Mouse (Mus musculus) myocyte (in vitro differentiated cells): ENCODE measurements at regions not wholly inside any gene's neighbourhood (a gene's known extent, or its start where the extent isn't known, plus 50 kb on each side); places are given as distances from the start of the nearest gene placed in this dataset.

Experiments
- CEBPB ChIP-seq: IDR thresholded peaks from 2 replicates; pipeline ENCODE4 v1.6.1; 2011; ENCODE audit warnings: mild to moderate bottlenecking, moderate library complexity; ENCODE audit not compliant: poor library complexity, insufficient read depth, severe bottlenecking
- MAX ChIP-seq: IDR thresholded peaks from one replicate; pipeline ENCODE4 v1.6.1; 2011; ENCODE audit warnings: low read depth, mild to moderate bottlenecking, control low read depth
- POLR2A ChIP-seq: IDR thresholded peaks from one replicate; pipeline ENCODE4 v1.6.1; 2011; ENCODE audit warnings: low read depth, mild to moderate bottlenecking, control low read depth, moderate library complexity; ENCODE audit not compliant: insufficient read length
- POLR2AphosphoS2 ChIP-seq: IDR thresholded peaks from one replicate; pipeline ENCODE4 v1.6.1; 2011; ENCODE audit warnings: low read depth, control low read depth; ENCODE audit not compliant: insufficient read length
- SRF ChIP-seq: IDR thresholded peaks from one replicate; pipeline ENCODE4 v1.6.1; 2011; ENCODE audit warnings: low read depth; ENCODE audit not compliant: control insufficient read depth, insufficient read length
- TCF12 ChIP-seq: IDR thresholded peaks from one replicate; pipeline ENCODE4 v1.6.1; 2011; ENCODE audit warnings: mild to moderate bottlenecking, control low read depth; ENCODE audit not compliant: poor library complexity, insufficient read depth, severe bottlenecking

DNA sequence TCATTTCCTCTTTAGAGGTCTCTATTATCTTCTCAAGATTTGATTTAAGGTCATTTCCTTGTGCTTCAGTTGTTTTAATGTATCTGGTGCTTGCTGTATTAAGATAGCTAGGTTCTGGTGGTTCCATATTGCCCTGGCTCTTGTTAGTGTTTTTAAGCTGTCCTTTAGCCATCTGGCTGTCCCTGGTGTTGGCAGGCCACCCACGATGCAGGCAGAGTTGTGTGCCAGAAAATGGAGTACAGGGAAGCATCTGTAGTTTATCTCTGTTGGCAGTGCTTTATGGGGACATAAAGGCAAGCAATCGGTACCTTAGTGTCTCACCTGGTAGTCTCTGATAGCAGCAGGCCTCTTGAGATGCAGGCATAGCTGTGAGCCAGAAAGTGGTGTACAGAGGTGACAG lies 162.1 kb downstream of the Ice1 start:
- TF ChIP-seq POLR2A = no peak
- no peak for TF ChIP-seq TCF12
- no peak for TF ChIP-seq POLR2AphosphoS2
- TF ChIP-seq MAX = no peak
- no peak for TF ChIP-seq SRF
- no peak for TF ChIP-seq CEBPB
